Mouse (Mus musculus) cerebellum, adult 2 months (tissue): Measurements from ENCODE around the gene Ipo11. TPM values are rescaled to one million over a fixed set of nuclear protein-coding genes. Genes with fewer than 3 reads are reported as not detected.

Experiments used
- DNase-seq, 2 experiments: peaks; one replicate each; pipeline ENCODE4 v3.0.0; 2021
- H3K27ac ChIP-seq: fragments of 200-500 bp; 2 replicates; pipeline ENCODE4 v1.5.1; 2012; ENCODE audit warnings: low read length, control low read depth, inconsistent platforms; ENCODE audit not compliant: insufficient read depth
- H3K27me3 ChIP-seq: fragments of 200-500 bp; 2 replicates; pipeline ENCODE4 v1.6.1; 2012; ENCODE audit warnings: inconsistent platforms, mild to moderate bottlenecking, low read length, moderate library complexity; ENCODE audit not compliant: control insufficient read depth, insufficient read depth
- H3K4me1 ChIP-seq: fragments of 200-500 bp; 2 replicates; pipeline ENCODE4 v1.6.1; 2011; ENCODE audit warnings: low read length; ENCODE audit not compliant: control insufficient read depth, insufficient read depth
- H3K4me3 ChIP-seq: fragments of 200-500 bp; replicated peaks from 2 replicates; pipeline ENCODE3; 2011; ENCODE audit warnings: mild to moderate bottlenecking, low read depth, low read length, control low read depth; ENCODE audit not compliant: insufficient read depth
- CTCF ChIP-seq: fragments of 200-500 bp; IDR thresholded peaks from 2 replicates; pipeline ENCODE4 v1.5.1; 2011; ENCODE audit warnings: low read depth, mild to moderate bottlenecking, control low read depth, low read length, moderate library complexity, borderline replicate concordance; ENCODE audit not compliant: insufficient read depth
- POLR2A ChIP-seq: fragments of 200-500 bp; IDR thresholded peaks from 2 replicates; pipeline ENCODE4 v1.6.1; 2011; ENCODE audit warnings: low read length, control low read depth, borderline replicate concordance; ENCODE audit not compliant: insufficient read depth
- WGBS: fragments of 180-500 bp; shearing (Covaris S2); methylation state at CpG from one replicate; pipeline ENCODE4 v1.1.7; 2018; 5-methylcytosine and 5-hydroxymethylcytosine counted together
- polyA plus RNA-seq: library from polyadenylated mRNA; depleted of rRNA; stranded (reverse); fragments of >200 nt; gene quantifications from 2 replicates; pipeline ENCODE4 v1.2.3, GENCODE M21; 2012

Ipo11 gene
- polyA plus RNA-seq, 1 experiment: 31.8 TPM

DNA sequence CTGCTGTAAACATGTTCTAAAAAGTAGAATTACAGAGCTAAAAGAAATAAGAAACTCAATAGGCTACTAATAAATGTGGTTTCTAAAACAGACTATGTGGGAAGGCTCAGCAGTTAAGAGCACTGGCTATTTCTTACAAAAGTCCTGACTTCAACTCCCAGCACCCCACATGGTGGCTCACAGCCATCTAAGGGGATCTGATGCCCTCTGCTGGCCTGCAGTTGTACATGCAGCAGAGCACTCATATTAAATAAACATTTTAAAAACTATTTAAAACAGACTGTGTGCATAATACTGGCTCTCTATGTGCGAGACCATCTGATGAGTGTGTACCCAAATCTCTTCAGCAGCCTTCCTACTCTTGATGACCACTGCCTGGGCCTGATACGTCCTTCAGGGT lies 42.5 kb downstream of the Ipo11 start:
- no peak for TF ChIP-seq POLR2A
- peak; percentile 21; the same call in 1 of the 2 replicates for TF ChIP-seq CTCF
- DNase-seq: no peak
- Histone ChIP-seq H3K27me3 (no peaks in the 10 kb centered on the region), H3K27ac (no peak overlapping the region), H3K4me1 (no peaks in the 10 kb centered on the region), H3K4me3 (no peak overlapping the region)
- WGBS: 93% methylated on average over 2 of the region's 2 CpGs

DNA sequence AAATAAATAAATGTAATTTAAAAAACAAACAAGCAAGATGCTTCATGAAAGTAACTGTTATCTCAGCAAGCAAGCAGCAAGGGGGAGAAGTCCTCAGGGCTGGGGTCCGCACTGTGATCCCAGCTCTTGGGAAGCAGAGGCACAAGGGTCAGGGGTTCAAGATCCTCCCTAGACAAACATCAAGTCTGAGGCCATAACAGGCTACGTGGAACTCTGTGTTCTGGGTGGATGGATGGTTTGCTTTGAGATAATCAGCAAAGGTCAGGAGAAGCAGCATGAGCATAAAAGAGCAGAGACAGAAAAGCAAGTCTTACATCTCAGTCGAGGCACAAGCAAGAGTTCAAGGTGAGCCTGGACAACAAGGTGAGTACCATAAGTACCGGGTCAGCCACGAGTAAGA lies 43.1 kb downstream of the Ipo11 start:
- DNase-seq: no peak
- H3K4me1 ChIP-seq: no peaks in the 10 kb centered on the region
- H3K4me3 ChIP-seq: no peak overlapping the region
- WGBS: 96% methylated on average over 5 of the region's 5 CpGs
- H3K27me3 ChIP-seq: no peaks in the 10 kb centered on the region
- TF ChIP-seq CTCF (no peak), POLR2A (no peak)
- H3K27ac ChIP-seq: no peak overlapping the region

DNA sequence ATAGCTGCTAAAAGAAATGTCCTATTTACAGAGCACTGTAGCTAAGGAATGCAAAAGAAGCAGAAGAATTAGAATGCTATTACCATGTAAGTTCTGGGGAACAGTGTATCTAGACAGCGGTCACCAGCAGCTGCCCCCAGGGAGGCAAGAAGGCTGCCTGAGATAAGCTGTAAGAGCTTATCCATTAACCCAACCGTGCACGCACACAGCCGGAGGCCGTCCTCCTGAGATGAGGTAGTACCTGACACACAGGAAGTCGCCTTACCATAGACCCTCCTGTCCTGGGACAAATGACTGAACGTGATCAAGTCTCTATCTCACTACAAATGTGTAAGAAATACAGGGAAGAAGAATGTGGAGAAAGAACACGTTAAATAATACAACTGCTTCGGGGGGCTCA lies 43.6 kb downstream of the Ipo11 start:
- no peak overlapping the region for H3K4me3 ChIP-seq
- no peak overlapping the region for H3K27ac ChIP-seq
- TF ChIP-seq POLR2A (no peak), CTCF (no peak)
- no peaks in the 10 kb centered on the region for H3K4me1 ChIP-seq
- H3K27me3 ChIP-seq: no peaks in the 10 kb centered on the region
- DNase-seq: no peak
- WGBS: 92% methylated on average over 9 of the region's 9 CpGs

DNA sequence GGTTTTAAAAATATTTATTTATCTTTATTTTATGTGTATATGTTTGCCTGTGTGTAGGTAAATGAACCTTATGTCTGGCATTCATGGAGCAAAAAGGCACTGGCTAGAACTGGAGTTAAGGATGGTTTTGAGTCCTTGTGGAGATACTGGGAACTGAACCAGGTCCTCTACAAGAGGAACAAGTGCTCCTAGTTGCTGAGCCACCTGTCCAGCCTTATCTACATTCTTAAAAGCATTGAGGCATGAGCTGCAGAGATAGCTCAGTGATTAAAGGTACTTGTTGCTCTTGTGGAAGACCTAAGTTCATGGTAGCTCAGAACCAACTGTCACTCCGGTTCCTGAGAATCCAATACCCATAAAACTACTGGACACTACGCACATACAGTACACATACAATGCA lies 49.4 kb downstream of the Ipo11 start:
- WGBS: 99% methylated on average over 2 of the region's 2 CpGs
- Histone ChIP-seq H3K27me3 (no peaks in the 10 kb centered on the region), H3K4me1 (no peaks in the 10 kb centered on the region), H3K27ac (no peak overlapping the region), H3K4me3 (no peak overlapping the region)
- DNase-seq: no peak
- TF ChIP-seq POLR2A (no peak), CTCF (no peak)

DNA sequence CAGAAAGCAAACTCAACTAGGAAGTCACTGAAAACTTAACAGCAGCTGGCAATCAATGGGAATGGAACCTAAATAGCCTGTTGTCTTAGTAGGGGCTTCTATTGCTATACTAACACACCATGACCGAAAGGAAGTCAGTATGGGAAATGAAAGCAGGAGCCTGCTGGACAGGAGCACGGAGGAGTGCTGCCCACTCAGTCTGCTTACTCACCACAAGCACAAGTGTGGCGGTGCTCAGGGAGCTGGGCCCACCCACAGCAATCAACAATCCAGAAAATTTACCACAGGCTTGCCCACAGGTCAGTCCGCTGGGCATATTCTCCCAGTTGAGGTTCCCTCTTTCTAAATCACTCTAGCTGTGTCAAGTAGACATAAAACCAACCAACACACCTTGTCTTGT lies 52.5 kb downstream of the Ipo11 start:
- no peak for TF ChIP-seq CTCF
- no peak for TF ChIP-seq POLR2A
- Histone ChIP-seq H3K4me3 (no peak overlapping the region), H3K27ac (no peak overlapping the region), H3K27me3 (no peaks in the 10 kb centered on the region), H3K4me1 (no peaks in the 10 kb centered on the region)
- DNase-seq: no peak
- 92% methylated on average over 4 of the region's 4 CpGs for WGBS

DNA sequence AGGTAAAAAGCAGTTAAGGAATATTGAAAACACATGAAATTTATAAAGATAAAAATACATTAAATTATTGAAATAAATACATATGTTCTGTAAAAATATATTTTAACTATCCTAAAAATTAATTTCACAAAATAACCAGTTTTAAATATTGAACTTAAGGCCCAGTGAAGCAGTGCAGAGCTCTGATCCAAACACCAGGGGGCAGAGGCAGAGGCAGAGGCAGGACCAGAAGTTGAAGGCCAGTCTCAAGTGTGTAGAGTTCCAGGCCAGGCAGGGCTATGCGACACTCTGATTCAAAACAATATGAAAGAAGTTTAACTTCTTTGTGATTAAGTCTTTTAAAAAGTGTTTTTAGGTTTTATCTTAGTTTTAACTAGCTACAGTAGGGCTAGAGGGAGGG lies 60.5 kb downstream of the Ipo11 start:
- TF ChIP-seq POLR2A: no peak
- TF ChIP-seq CTCF: peak; percentile 34; the same call in 1 of the 2 replicates
- H3K27ac ChIP-seq: no peak overlapping the region
- WGBS: 80% methylated on average over 1 of the region's 1 CpGs
- DNase-seq: no peak
- H3K27me3 ChIP-seq: no peaks in the 10 kb centered on the region
- no peak overlapping the region for H3K4me3 ChIP-seq
- no peaks in the 10 kb centered on the region for H3K4me1 ChIP-seq

DNA sequence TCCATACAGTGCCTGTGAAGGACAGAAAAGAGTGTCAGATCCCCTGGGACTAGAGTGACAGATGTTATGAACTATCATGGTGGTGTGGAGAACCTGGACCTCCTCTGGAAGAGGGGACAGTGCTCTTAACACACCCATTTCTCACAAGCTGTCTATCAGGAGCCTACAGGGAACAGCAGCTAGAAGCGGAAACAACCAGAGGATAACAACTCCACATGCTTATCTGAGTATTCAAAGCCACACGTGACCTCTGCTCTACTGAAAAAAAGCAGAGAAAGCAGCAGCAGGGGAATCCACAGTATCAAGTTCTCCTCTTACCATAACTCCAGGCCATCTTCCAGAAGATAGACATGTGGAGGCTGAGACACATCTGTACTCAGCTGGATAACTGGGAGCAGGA lies 71.2 kb downstream of the Ipo11 start:
- no peak overlapping the region for H3K27ac ChIP-seq
- TF ChIP-seq CTCF (no peak), POLR2A (no peak)
- WGBS: 93% methylated on average over 2 of the region's 2 CpGs
- no peaks in the 10 kb centered on the region for H3K27me3 ChIP-seq
- no peak for DNase-seq
- no peaks in the 10 kb centered on the region for H3K4me1 ChIP-seq
- H3K4me3 ChIP-seq: no peak overlapping the region

DNA sequence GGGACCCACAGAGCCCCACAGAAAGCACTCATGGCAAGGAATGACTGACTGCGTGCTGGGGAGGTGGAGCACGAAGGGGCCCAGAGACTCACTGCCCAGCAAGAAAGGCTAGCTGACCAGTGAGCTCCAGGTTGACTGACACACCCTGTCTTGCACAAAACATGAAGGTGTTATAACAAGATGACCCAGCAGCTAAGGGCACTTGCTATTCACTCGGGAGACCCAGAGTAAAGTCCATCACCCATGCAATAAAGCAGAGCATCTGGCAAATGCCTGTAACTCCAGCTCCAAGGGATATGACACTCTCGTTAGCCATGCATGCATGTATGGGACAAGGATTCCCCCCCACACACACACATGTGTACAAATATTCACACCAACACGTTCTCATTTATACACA lies 78.0 kb downstream of the Ipo11 start:
- H3K4me3 ChIP-seq: no peak overlapping the region
- 88% methylated on average over 5 of the region's 5 CpGs for WGBS
- TF ChIP-seq POLR2A (no peak), CTCF (no peak)
- no peaks in the 10 kb centered on the region for H3K27me3 ChIP-seq
- no peak for DNase-seq
- H3K27ac ChIP-seq: no peak overlapping the region
- no peaks in the 10 kb centered on the region for H3K4me1 ChIP-seq

DNA sequence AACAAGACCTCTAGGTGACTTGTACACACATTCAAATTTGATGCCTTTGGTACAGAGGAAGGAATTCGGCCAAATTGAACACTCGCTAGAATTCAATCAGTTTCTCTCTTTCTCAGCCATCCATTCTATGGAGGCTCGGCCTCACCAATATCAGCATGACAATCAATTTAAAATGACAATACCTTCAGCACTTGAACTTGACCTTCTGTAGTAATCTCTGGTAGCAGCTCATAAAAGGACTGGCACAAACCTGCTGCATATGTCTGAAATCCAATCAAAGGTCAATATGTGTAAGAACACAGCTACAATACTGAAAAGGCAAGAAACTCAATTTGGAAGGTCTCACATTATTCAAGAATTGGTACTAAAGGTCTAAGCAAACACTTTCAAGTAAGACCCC lies 80.2 kb downstream of the Ipo11 start:
- TF ChIP-seq POLR2A (no peak), CTCF (no peak)
- H3K4me3 ChIP-seq: no peak overlapping the region
- H3K4me1 ChIP-seq: no peaks in the 10 kb centered on the region
- no peak for DNase-seq
- no peak overlapping the region for H3K27ac ChIP-seq
- WGBS: 84% methylated on average over 3 of the region's 3 CpGs
- no peaks in the 10 kb centered on the region for H3K27me3 ChIP-seq
